Mouse (Mus musculus) gastrocnemius, postnatal 14 days (tissue): ENCODE results near the gene Dync1i1. TPM values are rescaled to one million over a fixed set of nuclear protein-coding genes. Genes with fewer than 3 reads are reported as not detected.
A peak's percentile ranks its signal among the peaks of the same experiment; 100 is the strongest.

Source experiments
- DNase-seq: peaks from one replicate; pipeline ENCODE4 v3.0.0; 2021; ENCODE audit warnings: mixed read lengths
- intact Hi-C: fragments of 180-260 bp; cut with DNase I; formaldehyde crosslinking; loops from one replicate; pipeline ENCODE4 v1.15.1; 2025; ENCODE audit warnings: low total_unique reads
- total RNA-seq, 2 experiments: library from RNA; stranded (reverse); gene quantifications; 2 replicates each; pipeline ENCODE4 v1.2.3; 2021

Dync1i1 gene
- total RNA-seq, 2 experiments from 2014 or later: 0.60 to 0.72 TPM

- DNase-seq: no peak
- intact Hi-C loops: no loop called here
Observed at GRCm38 (mm10) chr6:5762943-5763342, 37.5 kb downstream of the Dync1i1 start.

GRCm38 (mm10) chr6:5768576-5768975 lies 43.1 kb downstream of the Dync1i1 start:
- DNase-seq: no peak
- intact Hi-C loops: no loop called here

DNA sequence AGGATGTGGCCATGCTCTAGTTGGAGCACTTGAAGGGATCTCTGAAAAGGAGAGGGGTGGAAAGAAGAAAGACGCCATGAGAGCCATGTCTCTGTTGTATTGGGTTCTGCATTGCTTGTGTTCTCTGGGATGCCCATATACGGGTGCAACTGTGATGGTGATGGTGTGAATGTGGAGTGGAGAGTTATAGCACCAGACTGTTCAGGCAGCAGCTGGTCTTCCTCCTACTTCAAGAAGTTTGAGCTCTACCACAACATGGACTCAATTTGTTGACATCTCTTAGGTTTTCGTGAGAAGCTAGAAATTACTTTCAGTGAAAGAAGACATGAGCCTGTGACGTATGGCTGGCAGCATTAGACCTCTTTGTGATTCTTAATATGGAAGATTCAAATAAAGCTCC lies 44.8 kb downstream of the Dync1i1 start:
- no peak for DNase-seq
- intact Hi-C loops: no loop called here

DNA sequence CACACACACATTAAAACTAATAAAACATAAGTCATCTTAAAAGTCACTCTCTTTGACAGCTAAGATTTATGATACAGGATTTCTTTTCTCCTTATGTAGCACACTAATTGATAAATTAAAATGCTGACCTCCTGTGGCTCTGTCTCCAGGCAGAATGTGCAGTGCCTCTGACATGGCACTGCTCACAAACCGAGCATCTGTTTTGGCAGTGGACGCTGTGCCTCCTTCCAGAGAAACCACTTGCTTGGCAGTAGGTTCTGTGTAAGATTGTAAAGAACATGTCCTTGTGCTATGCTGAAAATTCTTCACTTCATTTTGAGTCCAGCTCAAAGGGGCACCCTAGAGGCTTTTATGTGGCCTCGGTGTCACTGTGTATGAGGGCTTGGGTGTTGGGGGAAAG lies 50.0 kb downstream of the Dync1i1 start:
- DNase-seq: peak; percentile 22

DNA sequence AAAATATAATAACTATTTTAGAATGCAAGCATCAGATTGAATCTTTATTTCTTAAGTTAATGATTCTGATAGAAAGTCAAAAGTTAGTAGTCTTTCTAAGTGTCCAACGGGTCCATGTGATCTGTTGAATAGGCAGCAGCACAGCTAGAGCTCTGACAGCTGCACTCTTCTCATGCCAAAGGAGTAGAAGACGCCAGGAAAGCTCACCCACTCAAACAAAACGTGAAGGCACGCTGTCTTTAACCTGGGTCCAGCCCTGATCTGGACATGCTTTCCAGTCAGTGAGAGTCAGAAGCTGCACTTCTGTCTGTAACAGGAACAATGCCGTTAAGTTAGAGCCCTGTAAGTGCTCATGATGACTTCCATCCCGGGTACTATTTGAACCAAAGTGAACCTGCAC lies 56.3 kb downstream of the Dync1i1 start:
- peak; percentile 6 for DNase-seq
- intact Hi-C loops: no loop called here

More for the DNA sequence above, 50.0 kb downstream of the Dync1i1 start:
- intact Hi-C loops: no loop called here

DNA sequence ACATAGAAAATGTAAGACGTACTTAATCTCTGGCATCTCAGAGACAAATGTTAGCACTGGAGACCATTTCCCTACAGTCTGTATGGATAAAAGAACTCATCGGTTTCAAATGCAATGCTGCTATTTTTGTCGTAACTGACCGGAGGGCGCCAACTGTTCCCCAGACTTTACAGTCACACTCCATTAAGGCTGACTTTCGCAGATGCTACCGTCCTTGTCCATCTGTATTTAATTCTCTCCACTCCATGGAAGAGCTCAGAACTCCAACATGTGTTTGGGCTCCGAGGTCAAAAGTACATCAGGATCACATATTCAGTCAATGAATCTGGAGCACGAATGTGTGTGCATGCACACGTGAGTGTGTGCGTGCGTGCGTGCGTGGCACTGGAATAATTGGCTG lies 58.4 kb downstream of the Dync1i1 start:
- no peak for DNase-seq
- intact Hi-C loops: no loop called here

DNA sequence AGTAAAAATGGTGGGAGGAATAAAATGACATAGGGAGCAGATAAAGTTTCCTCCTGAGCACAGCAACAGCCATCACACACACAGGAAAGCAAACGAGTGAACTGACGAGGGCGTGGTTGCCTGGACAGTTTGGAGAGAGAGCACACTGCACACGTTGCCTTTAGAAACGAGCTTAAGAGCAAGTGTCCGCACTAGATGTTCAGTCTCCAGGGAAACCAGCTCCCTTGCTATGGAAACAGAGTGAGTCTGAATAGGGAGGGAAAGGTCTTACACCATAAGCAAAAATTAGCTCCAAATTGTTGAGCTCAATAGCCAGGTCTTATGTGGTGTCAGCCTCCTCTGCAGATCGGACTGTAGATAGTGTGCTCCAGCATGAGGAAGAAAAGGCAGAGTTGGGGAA lies 65.2 kb downstream of the Dync1i1 start:
- intact Hi-C loops: loop anchor here (5.0 kb wide), 1 partner anchor 63 kb away; the partner anchor contains the start of gene Dync1i1
- DNase-seq: no peak

GRCm38 (mm10) chr6:5794106-5794753 lies 68.8 kb downstream of the Dync1i1 start:
- intact Hi-C loops: loop anchor here (5.0 kb wide), 1 partner anchor 67 kb away; the partner anchor contains the start of gene Dync1i1

GRCm38 (mm10) chr6:5795314-5795713 lies 69.9 kb downstream of the Dync1i1 start:
- no peak for DNase-seq
- intact Hi-C loops: no loop called here

More at GRCm38 (mm10) chr6:5794106-5794753, 68.8 kb downstream of the Dync1i1 start:
- no peak for DNase-seq

DNA sequence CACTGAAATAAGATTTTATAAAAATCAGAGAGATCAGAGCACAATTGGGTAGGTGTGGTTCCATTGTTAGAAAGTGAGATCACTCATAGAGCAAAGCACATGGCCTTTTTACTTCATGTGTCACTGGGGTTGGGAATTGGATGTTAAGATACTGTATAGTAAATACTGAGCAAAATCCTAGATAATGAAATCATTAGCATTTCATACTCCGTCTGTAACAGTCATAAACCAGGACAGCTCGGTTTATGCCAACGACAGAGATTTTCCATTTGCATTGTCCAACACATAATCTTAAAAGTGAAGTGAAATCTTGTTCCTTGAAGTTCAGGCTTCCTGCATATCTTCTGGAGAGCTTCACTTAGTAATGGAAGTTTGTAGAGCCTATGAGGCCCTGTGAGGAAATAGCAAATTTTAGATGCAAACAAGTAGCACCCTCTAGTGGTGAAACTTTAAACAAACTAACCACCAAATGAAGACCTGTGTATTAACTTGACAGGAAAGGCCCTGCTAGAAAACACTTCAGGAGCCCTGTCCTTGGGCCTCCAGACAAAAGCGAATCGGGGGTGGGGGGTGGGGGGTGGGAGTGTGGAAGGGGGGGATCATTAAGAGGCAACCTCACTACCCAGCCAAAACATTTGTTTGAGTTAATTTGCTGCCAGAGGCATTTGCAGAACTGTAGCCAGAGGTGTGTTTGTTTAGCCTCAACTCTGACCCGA lies 76.8 kb downstream of the Dync1i1 start:
- intact Hi-C loops: no loop called here
- DNase-seq: no peak

DNA sequence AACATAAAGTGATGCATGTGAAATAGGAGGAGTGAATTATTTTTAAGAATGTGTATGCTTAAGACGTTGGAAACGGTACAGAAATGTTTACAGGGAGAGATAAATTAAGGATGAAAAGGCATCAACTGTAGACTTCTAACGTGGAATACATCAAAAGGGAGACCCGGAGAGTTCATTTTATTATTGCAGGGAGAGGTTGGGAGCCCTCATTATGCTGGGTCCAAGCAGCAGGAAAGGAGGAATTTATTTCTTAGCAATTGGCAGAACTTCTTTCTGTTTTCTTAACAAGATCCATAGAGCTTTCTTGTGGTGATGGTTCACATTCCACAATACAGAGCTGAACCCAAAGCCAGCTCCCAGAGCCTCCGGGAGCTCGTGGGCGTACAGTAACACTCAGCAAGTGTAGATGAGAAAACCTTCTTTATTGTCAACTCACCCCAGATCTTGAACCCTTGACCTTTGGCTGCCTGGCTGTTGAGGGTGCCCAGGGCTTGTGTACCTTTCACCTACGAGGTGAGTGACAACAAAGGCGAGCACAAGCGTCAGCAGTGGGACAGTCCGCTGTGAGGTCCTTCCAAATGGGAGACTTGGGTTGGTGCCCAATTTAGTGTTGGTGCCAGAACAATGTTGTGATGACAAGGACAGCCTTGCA lies 77.5 kb downstream of the Dync1i1 start:
- intact Hi-C loops: no loop called here
- no peak for DNase-seq

DNA sequence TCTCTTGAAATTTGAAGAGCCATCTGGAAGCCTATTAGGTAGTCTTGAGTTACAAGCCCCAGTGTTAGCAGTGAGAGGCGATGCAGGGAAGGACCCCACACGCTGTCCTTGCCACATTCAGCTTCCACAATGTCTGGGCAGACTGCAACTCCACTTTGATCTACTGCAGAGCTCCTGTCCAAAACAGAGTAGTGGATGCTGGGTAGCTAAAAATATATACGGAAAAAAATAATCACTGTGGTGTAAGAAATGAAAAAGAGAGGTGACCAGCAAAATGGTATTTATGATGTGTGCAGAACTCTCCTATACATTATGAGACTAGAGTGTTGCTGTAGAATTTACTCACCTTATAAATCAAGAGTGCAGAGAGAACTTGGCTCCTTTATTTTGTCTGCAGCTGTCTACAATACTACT lies 82.6 kb downstream of the Dync1i1 start:
- DNase-seq: no peak
- intact Hi-C loops: no loop called here

GRCm38 (mm10) chr6:5812076-5812475 lies 86.6 kb downstream of the Dync1i1 start:
- DNase-seq: no peak
- intact Hi-C loops: no loop called here

- intact Hi-C loops: no loop called here
- DNase-seq: no peak
Observed at GRCm38 (mm10) chr6:5819674-5820073, 94.2 kb downstream of the Dync1i1 start.

- intact Hi-C loops: no loop called here
- DNase-seq: no peak
Observed at GRCm38 (mm10) chr6:5825461-5825860, 100.0 kb downstream of the Dync1i1 start.

DNA sequence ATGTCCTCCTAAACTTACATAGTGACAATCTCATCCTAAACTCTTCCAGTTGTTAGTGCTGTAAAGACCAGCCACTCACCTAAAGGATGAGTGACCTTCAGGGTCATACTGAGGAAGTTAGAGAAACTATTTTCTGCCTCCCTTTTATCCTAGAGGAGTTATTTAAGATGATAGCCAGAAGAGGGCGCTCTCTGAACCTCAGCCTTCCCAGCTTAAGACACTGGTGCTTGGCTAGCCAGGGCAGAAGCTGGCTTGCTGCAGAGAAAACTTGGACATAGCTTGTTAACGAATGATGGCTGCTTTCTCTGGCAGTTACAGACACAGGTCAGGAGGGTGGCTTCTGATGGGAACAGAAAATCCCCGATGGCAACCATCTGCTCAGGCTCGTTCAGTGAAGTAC lies 101.6 kb downstream of the Dync1i1 start:
- DNase-seq: no peak
- intact Hi-C loops: no loop called here

DNA sequence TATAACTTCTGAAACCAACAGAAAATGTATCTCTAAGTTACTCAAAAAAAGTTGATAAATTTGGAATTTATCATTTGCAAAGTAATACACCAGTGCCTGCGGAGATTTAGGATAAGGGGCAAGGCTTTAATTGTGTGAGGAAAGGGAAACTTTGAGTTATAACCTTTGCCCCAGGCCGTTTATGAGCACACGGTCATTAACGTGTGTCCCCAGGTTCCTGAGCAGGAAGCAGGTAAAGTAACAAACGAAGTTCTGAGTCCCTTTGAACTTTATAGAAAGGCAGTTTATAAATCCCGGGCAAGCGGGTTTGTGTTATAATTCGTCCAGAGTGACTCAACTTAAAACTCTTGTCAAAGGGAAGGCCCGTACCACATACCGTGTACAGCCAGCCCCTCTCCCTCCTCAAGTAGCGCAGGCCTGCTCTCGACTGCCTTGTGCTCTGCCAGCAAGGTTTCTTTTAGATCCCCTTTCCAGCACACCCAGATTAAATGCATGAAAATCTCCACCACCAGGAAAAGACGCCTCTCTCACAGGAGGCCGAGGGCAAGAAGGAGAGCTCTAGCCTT lies 103.1 kb downstream of the Dync1i1 start:
- DNase-seq: no peak
- intact Hi-C loops: no loop called here

- DNase-seq: no peak
- intact Hi-C loops: no loop called here
Observed at GRCm38 (mm10) chr6:5829148-5829547, 103.7 kb downstream of the Dync1i1 start.

GRCm38 (mm10) chr6:5830717-5831116 lies 105.3 kb downstream of the Dync1i1 start:
- DNase-seq: no peak
- intact Hi-C loops: no loop called here

- DNase-seq: no peak
- intact Hi-C loops: no loop called here
Observed at GRCm38 (mm10) chr6:5831233-5831632, 105.8 kb downstream of the Dync1i1 start.
